Mouse (Mus musculus) CH12.LX (cell line): ENCODE measurements around the gene Hdac11. TPM values are rescaled to one million over a fixed set of nuclear protein-coding genes. Genes with fewer than 3 reads are reported as not detected.
A peak's percentile ranks its signal among the peaks of the same experiment; 100 is the strongest.

Experiments
- DNase-seq: peaks from one replicate; pipeline ENCODE4 v3.0.0-alpha.2; 2013; ENCODE audit errors: extremely low read depth
- H3K27ac ChIP-seq: 2 replicates; pipeline ENCODE4 v1.5.1; 2012; ENCODE audit warnings: low read depth, mild to moderate bottlenecking, control low read depth, moderate library complexity; ENCODE audit not compliant: insufficient read depth
- H3K27me3 ChIP-seq: replicated peaks from 2 replicates; pipeline ENCODE3; 2012; ENCODE audit warnings: inconsistent platforms
- H3K36me3 ChIP-seq, 2 experiments: replicated peaks in 1 of 2; 2 replicates each; pipeline versions ENCODE3 to v1.6.1; 2012; ENCODE audit warnings: inconsistent platforms in 1 of 2, low read length in 1 of 2, mild to moderate bottlenecking in 1 of 2, mixed read lengths in 1 of 2, moderate library complexity in 1 of 2; ENCODE audit not compliant: control insufficient read depth in 1 of 2, insufficient read depth in 1 of 2
- H3K4me1 ChIP-seq, 2 experiments: 2 replicates each; pipeline ENCODE4 v1.6.1; 2012; ENCODE audit warnings: inconsistent platforms in 1 of 2, moderate library complexity in 1 of 2; ENCODE audit not compliant: insufficient read depth in 2 of 2, control insufficient read depth in 1 of 2
- H3K4me2 ChIP-seq: 2 replicates; pipeline ENCODE4 v1.6.1; 2012; ENCODE audit warnings: low read depth, mild to moderate bottlenecking, control low read depth; ENCODE audit not compliant: poor library complexity, insufficient read depth, severe bottlenecking
- H3K4me3 ChIP-seq, 3 experiments: fragments of 150-350 bp in 1 of 3; sonication (generic) in 1 of 3; replicated peaks in 1 of 3; 2 replicates each; pipeline versions ENCODE3 to v1.5.1; 2011 to 2012; ENCODE audit warnings: low read depth in 2 of 3, low read length in 2 of 3, mild to moderate bottlenecking in 2 of 3, moderate library complexity in 2 of 3, control low read depth in 1 of 3, improper control_type of control experiment in 1 of 3, inconsistent platforms in 1 of 3, mixed read lengths in 1 of 3; ENCODE audit not compliant: poor library complexity in 1 of 3
- H3K79me2 ChIP-seq: replicated peaks from 2 replicates; pipeline ENCODE4 v1.6.1; 2012; ENCODE audit warnings: mild to moderate bottlenecking, moderate library complexity; ENCODE audit not compliant: control insufficient read depth, poor library complexity, insufficient read depth, severe bottlenecking; ENCODE audit errors: extremely low read depth
- H3K9ac ChIP-seq: 2 replicates; pipeline ENCODE4 v1.6.1; 2012; ENCODE audit warnings: low read depth, mild to moderate bottlenecking, control low read depth, moderate library complexity; ENCODE audit not compliant: insufficient read depth
- H3K9me3 ChIP-seq: replicated peaks from 2 replicates; pipeline ENCODE3; 2012; ENCODE audit warnings: low read length, inconsistent platforms, mixed read lengths
- BHLHE40 ChIP-seq: IDR thresholded peaks from 2 replicates; pipeline ENCODE4 v1.6.1; 2011; ENCODE audit warnings: mild to moderate bottlenecking, low read depth, low read length, improper control_type of control experiment
- CTCF ChIP-seq, 2 experiments: IDR thresholded peaks in 1 of 2; conservative IDR thresholded peaks in 1 of 2; 2 replicates each; pipeline ENCODE4 v1.5.1; 2011 to 2012; ENCODE audit warnings: low read depth in 2 of 2, low read length in 2 of 2, improper control_type of control experiment in 1 of 2, inconsistent platforms in 1 of 2, mild to moderate bottlenecking in 1 of 2, moderate library complexity in 1 of 2
- ELF1 ChIP-seq: IDR thresholded peaks from 2 replicates; pipeline ENCODE4 v1.6.1; 2014; ENCODE audit warnings: low read depth, mild to moderate bottlenecking, inconsistent platforms, low read length, improper control_type of control experiment
- ETS1 ChIP-seq: conservative IDR thresholded peaks from 2 replicates; pipeline ENCODE4 v1.6.1; 2012; ENCODE audit warnings: low read depth, mild to moderate bottlenecking, inconsistent platforms, low read length, improper control_type of control experiment, moderate library complexity
- IRF4 ChIP-seq: IDR thresholded peaks from 2 replicates; pipeline ENCODE4 v1.6.1; 2014; ENCODE audit warnings: low read depth, mild to moderate bottlenecking, inconsistent platforms, low read length, improper control_type of control experiment
- KAT2A ChIP-seq: IDR thresholded peaks from 2 replicates; pipeline ENCODE4 v1.6.1; 2012; ENCODE audit warnings: low read length, improper control_type of control experiment, inconsistent platforms; ENCODE audit not compliant: insufficient replicate concordance
- MAX ChIP-seq: IDR thresholded peaks from 2 replicates; pipeline ENCODE4 v1.6.1; 2011; ENCODE audit warnings: low read length, improper control_type of control experiment
- RAD21 ChIP-seq: IDR thresholded peaks from 2 replicates; pipeline ENCODE4 v1.6.1; 2011; ENCODE audit warnings: low read depth, mild to moderate bottlenecking, low read length, improper control_type of control experiment, moderate library complexity
- SMC3 ChIP-seq: IDR thresholded peaks from 2 replicates; pipeline ENCODE4 v1.6.1; 2011; ENCODE audit warnings: low read depth, low read length, improper control_type of control experiment
- TCF12 ChIP-seq: IDR thresholded peaks from 2 replicates; pipeline ENCODE4 v1.6.1; 2014; ENCODE audit warnings: low read depth, mild to moderate bottlenecking, inconsistent platforms, low read length, improper control_type of control experiment
- USF1 ChIP-seq: IDR thresholded peaks from 2 replicates; pipeline ENCODE4 v1.6.1; 2014; ENCODE audit warnings: low read depth, mild to moderate bottlenecking, inconsistent platforms, low read length, improper control_type of control experiment
- USF2 ChIP-seq: conservative IDR thresholded peaks from 2 replicates; pipeline ENCODE4 v1.6.1; 2011; ENCODE audit warnings: low read depth, low read length, improper control_type of control experiment
- ZC3H11A ChIP-seq: IDR thresholded peaks from 2 replicates; pipeline ENCODE4 v1.6.1; 2012; ENCODE audit warnings: low read depth, mild to moderate bottlenecking, inconsistent platforms, low read length, improper control_type of control experiment
- ZKSCAN1 ChIP-seq: IDR thresholded peaks from 2 replicates; pipeline ENCODE4 v1.6.1; 2012; ENCODE audit warnings: low read depth, inconsistent platforms, low read length, improper control_type of control experiment, borderline replicate concordance
- ZNF384 ChIP-seq: IDR thresholded peaks from 2 replicates; pipeline ENCODE4 v1.6.1; 2012; ENCODE audit warnings: low read depth, low read length, improper control_type of control experiment, inconsistent platforms
- dilution Hi-C: fragments of 300-500 bp; cut with MboI; formaldehyde crosslinking; loops from 2 replicates; pipeline ENCODE4 v1.14.3; 2020; ENCODE audit warnings: low sequenced_read_pairs; ENCODE audit not compliant: extremely low pct_unique_long_range_greater_than_20kb, extremely low pct_ligation_motif_present
- in situ Hi-C: fragments of 300-500 bp; cut with MboI; formaldehyde crosslinking; loops from 3 replicates; pipeline ENCODE4 v1.14.3; 2019; ENCODE audit warnings: low sequenced_read_pairs, low pct_ligation_motif_present, low pct_unique_long_range_greater_than_20kb, mixed read lengths
- polyA plus RNA-seq: library from polyadenylated mRNA; unstranded; fragments of >175 nt; gene quantifications from 2 replicates; pipeline ENCODE4 v1.2.1, GENCODE M21; 2012; ENCODE audit warnings: low read depth; ENCODE audit not compliant: insufficient read length
- total RNA-seq, 2 experiments: library from RNA; depleted of rRNA; stranded (reverse); fragments of 300-350 nt in 1 of 2; fragments of >200 nt in 1 of 2; gene quantifications; 2 replicates each; pipeline ENCODE4 v1.2.3; 2012 to 2014

Gene Hdac11
- total and polyA plus RNA-seq, 3 experiments = 0.53 to 2.1 TPM; not detected in 1

DNA sequence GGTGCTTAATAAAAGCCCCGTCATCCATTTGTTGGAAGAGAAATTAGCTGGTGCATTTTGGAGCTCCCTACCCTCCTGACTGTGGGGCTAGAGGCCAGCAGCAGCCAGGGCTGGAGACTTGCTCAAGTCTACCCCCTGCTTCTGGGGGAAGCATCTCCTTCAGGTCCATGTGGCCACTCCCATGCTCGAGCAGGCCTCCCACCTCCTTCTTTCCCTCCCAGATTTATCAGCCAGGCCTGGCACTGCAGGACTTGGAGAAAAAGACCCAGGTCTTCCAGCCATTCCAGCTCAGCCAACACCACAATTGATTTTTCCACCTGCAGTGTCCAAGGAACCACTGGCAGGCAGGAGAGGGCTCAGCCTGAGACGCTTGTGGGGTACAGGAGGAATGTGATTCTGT, 28.3 kb downstream of the Hdac11 start:
- dilution Hi-C loops = no loop called here
- Histone ChIP-seq H3K4me2 (no peak overlapping the region), H3K27me3 (peaks cover 98% of the 10 kb centered on the region), H3K79me2 (no peaks in the 10 kb centered on the region), H3K36me3 (no peaks in the 10 kb centered on the region), H3K4me3 (no peak overlapping the region), H3K9me3 (no peaks in the 10 kb centered on the region), H3K9ac (no peak overlapping the region), H3K4me1 (no peaks in the 10 kb centered on the region), H3K27ac (no peak overlapping the region)
- no peak for TF ChIP-seq ZNF384
- TF ChIP-seq IRF4 = no peak
- TF ChIP-seq USF2 = no peak
- no peak for TF ChIP-seq BHLHE40
- no peak for TF ChIP-seq ZC3H11A
- TF ChIP-seq ETS1 = no peak
- no peak for TF ChIP-seq RAD21
- no peak for TF ChIP-seq ZKSCAN1
- DNase-seq = no peak
- in situ Hi-C loops = no loop called here

DNA sequence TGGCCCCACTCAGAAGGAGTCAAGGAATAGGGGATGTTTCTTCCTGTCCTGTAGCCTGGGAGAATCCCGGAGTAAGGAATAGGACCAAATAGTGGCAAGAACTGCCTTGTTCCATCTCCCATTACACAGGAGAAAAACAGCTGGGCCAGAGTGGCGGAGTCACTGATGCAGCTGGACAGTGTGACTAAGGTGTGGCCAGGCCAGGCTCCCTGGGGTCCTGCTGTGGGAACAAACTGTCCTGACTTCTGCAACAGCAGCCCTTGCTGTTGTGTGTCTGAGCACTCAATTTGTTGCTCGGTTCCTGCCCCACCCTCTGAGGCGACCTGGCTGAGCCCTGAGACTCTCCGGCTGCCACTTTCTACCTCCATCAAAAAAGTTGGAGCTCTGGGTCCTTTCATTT, 29.0 kb downstream of the Hdac11 start:
- no peak overlapping the region for H3K4me2 ChIP-seq
- in situ Hi-C loops (no loop called here), dilution Hi-C loops (no loop called here)
- no peaks in the 10 kb centered on the region for H3K79me2 ChIP-seq
- no peak overlapping the region for H3K4me3 ChIP-seq
- peaks cover 98% of the 10 kb centered on the region for H3K27me3 ChIP-seq
- no peaks in the 10 kb centered on the region for H3K9me3 ChIP-seq
- H3K36me3 ChIP-seq = no peaks in the 10 kb centered on the region
- H3K9ac ChIP-seq = no peak overlapping the region
- H3K4me1 ChIP-seq = no peaks in the 10 kb centered on the region
- no peak for DNase-seq
- no peak for TF ChIP-seq ELF1
- no peak for TF ChIP-seq USF1
- TF ChIP-seq MAX = no peak
- no peak for TF ChIP-seq TCF12
- no peak overlapping the region for H3K27ac ChIP-seq

DNA sequence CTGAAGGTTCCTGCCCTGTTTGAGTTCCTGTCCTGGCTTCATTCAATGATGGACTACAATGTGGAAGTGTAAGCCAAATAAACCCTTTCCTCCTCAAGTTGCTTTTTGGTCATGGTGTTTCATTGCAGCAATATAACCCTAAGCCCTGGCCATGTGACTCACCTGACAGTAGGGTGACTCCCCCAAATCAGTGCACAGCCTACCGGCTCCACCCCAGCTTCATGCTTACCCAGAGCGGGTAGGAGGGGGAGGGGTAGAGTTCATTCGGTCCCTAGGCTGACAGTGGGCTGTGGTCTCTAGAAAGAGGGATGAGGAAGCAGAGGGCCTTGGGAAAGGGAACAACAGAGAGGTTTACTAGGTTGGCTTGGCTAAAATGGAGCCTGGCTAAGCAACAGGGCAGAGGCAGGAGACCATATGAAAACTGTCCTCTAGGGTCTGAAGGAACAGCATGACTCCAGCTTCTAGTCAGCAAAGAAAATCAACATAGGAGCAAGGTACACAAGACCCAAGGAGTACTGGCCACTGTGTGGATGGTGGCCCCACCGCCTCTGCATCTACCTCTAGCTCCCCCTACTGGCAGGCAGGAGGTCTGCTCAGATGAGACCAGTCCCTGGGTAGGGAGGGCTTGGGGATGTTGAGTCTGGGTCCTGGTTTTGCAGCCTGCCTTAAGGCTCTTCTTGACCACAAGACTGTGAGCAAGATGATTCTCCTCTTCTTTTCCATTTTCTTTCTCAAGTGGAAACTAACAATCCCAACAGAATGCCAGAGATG, 29.9 kb downstream of the Hdac11 start:
- dilution Hi-C loops = no loop called here
- Histone ChIP-seq H3K27ac (no peak overlapping the region), H3K9me3 (no peaks in the 10 kb centered on the region), H3K27me3 (peaks cover 98% of the 10 kb centered on the region), H3K79me2 (no peaks in the 10 kb centered on the region), H3K4me1 (no peaks in the 10 kb centered on the region), H3K9ac (no peak overlapping the region), H3K36me3 (no peaks in the 10 kb centered on the region), H3K4me2 (no peak overlapping the region), H3K4me3 (no peak overlapping the region)
- in situ Hi-C loops = no loop called here
- peak; percentile 27 for DNase-seq
- peak; percentile 35 for TF ChIP-seq RAD21
- TF ChIP-seq CTCF (conservative IDR thresholded peaks at IDR 0.05 in 1 of 2, IDR thresholded peaks at IDR 0.05 in 1 of 2; ENCODE audit: low read depth in 2 of 2, low read length in 2 of 2) = peak; percentile 72 to 90
- peak; percentile 53 for TF ChIP-seq SMC3
- TF ChIP-seq KAT2A = no peak
- TF ChIP-seq ZC3H11A = no peak
